Mouse (Mus musculus) heart, postnatal 0 days (tissue): ENCODE data around the gene Arntl. TPM values are rescaled to one million over a fixed set of nuclear protein-coding genes. Genes with fewer than 3 reads are reported as not detected.

Experiments
- ATAC-seq: fragments of 200-750 bp; cut with Nextera tagmentation; 2 replicates; pipeline ENCODE4 v1.8.0; 2017; ENCODE audit warnings: low read depth, moderate number of reproducible peaks, moderate library complexity; ENCODE audit not compliant: insufficient read depth
- DNase-seq: peaks from one replicate; pipeline ENCODE4 v3.0.0-alpha.2; 2016; ENCODE audit warnings: low spot score
- H3K27ac ChIP-seq: fragments of 300-500 bp; sonication (generic); 2 replicates; pipeline ENCODE4 v1.5.1; 2014; ENCODE audit warnings: low read depth, mild to moderate bottlenecking
- H3K27me3 ChIP-seq: fragments of 300-500 bp; sonication (generic); 2 replicates; pipeline ENCODE4 v1.6.1; 2014; ENCODE audit warnings: low read length, mixed read lengths; ENCODE audit not compliant: control insufficient read depth, insufficient read depth
- H3K36me3 ChIP-seq: fragments of 300-500 bp; sonication (generic); replicated peaks from 2 replicates; pipeline ENCODE4 v1.6.1; 2014; ENCODE audit warnings: low read length, mixed read lengths; ENCODE audit not compliant: control insufficient read depth, insufficient read depth
- H3K4me1 ChIP-seq: fragments of 300-500 bp; sonication (generic); 2 replicates; pipeline ENCODE4 v1.6.1; 2014; ENCODE audit warnings: antibody characterized with exemption; ENCODE audit not compliant: control insufficient read depth, insufficient read depth
- H3K4me2 ChIP-seq: fragments of 300-500 bp; sonication (generic); 2 replicates; pipeline ENCODE4 v1.6.1; 2014; ENCODE audit warnings: low read depth, mild to moderate bottlenecking, low read length, moderate library complexity
- H3K4me3 ChIP-seq: fragments of 300-500 bp; sonication (generic); 2 replicates; pipeline ENCODE4 v1.5.1; 2014; ENCODE audit warnings: low read depth, low read length
- H3K9ac ChIP-seq: fragments of 300-500 bp; sonication (generic); replicated peaks from 2 replicates; pipeline ENCODE4 v1.6.1; 2014; ENCODE audit warnings: low read depth, low read length, mixed read lengths
- H3K9me3 ChIP-seq: fragments of 300-500 bp; sonication (generic); replicated peaks from 2 replicates; pipeline ENCODE4 v1.6.1; 2016; ENCODE audit warnings: low read length; ENCODE audit not compliant: control insufficient read depth
- CTCF ChIP-seq: IDR thresholded peaks from 2 replicates; pipeline ENCODE4 v1.5.1; 2016; ENCODE audit warnings: antibody characterized with exemption, control low read depth, low read depth
- EP300 ChIP-seq: IDR thresholded peaks from 2 replicates; pipeline ENCODE4 v1.6.1; 2016; ENCODE audit warnings: antibody characterized with exemption, low read depth
- WGBS: fragments of 180-500 bp; shearing (Covaris S2); extraction: QIAGEN DNeasy Blood & Tissue Kit; methylation state at CpG from one replicate; pipeline ENCODE4 v1.1.7; 2014; 5-methylcytosine and 5-hydroxymethylcytosine counted together
- polyA plus RNA-seq: library from polyadenylated mRNA; unstranded; fragments of >200 nt; fragmentation: Nextera tagmentation; extraction: Ambion mirVana; gene quantifications from 2 replicates; pipeline ENCODE4 v1.2.1, GENCODE M21; 2015
- total RNA-seq: library from RNA; depleted of rRNA; stranded (reverse); fragments of >200 nt; gene quantifications from 2 replicates; pipeline ENCODE4 v1.2.3, GENCODE M21; 2014; ENCODE audit warnings: low replicate concordance

The Arntl gene
- total and polyA plus RNA-seq, 2 experiments from 2014 or later, result 4.6 to 9.3 TPM

DNA sequence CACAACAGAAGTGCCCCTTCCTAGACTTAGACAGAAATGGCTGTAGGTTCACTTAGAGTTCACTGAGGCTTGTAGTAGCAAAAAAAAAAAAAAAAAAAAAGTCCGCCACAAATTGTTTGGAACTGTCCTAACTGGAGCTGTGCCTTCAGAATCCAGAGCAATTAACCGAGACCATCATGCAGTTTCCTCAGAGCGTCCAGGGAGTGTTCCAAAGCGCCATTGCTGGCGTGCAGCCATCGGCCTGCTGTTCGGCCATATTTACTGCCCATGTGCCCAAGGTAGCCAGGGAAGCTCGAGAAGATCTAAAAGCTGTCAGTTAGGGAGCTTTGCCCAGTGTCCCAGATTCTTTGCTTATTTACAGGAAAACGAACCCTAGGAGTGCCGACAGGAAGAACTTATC is 63.3 kb downstream of the Arntl start:
- TF ChIP-seq CTCF (no peak), EP300 (no peak)
- no peak for ATAC-seq

GRCm38 (mm10) chr7:113270991-113271390 is 63.7 kb downstream of the Arntl start:
- WGBS, result 78% methylated on average over 2 of the region's 2 CpGs
- DNase-seq (no peak), ATAC-seq (no peak)
- no peaks in the 10 kb centered on the region for H3K9me3 ChIP-seq
- H3K4me2 ChIP-seq, result no peak overlapping the region
- H3K36me3 ChIP-seq, result no peaks in the 10 kb centered on the region
- no peak overlapping the region for H3K9ac ChIP-seq
- no peak overlapping the region for H3K4me3 ChIP-seq
- TF ChIP-seq EP300 (no peak), CTCF (no peak)
- no peak overlapping the region for H3K27ac ChIP-seq
- no peaks in the 10 kb centered on the region for H3K27me3 ChIP-seq
- peaks cover 6% of the 10 kb centered on the region for H3K4me1 ChIP-seq

More for the DNA sequence above, 63.3 kb downstream of the Arntl start:
- H3K4me1 ChIP-seq, result peaks cover 6% of the 10 kb centered on the region
- no peak overlapping the region for H3K4me3 ChIP-seq
- no peak overlapping the region for H3K27ac ChIP-seq
- H3K27me3 ChIP-seq, result no peaks in the 10 kb centered on the region
- H3K9ac ChIP-seq, result no peak overlapping the region
- no peak for DNase-seq
- H3K9me3 ChIP-seq, result no peaks in the 10 kb centered on the region
- no peaks in the 10 kb centered on the region for H3K36me3 ChIP-seq
- 58% methylated on average over 10 of the region's 10 CpGs for WGBS
- no peak overlapping the region for H3K4me2 ChIP-seq

- Histone ChIP-seq H3K27ac (no peak overlapping the region), H3K9ac (no peak overlapping the region), H3K4me2 (no peak overlapping the region), H3K4me1 (peaks cover 10% of the 10 kb centered on the region), H3K36me3 (no peaks in the 10 kb centered on the region), H3K27me3 (no peaks in the 10 kb centered on the region), H3K4me3 (no peak overlapping the region), H3K9me3 (no peaks in the 10 kb centered on the region)
- DNase-seq (no peak), ATAC-seq (no peak)
- 71% methylated on average over 5 of the region's 6 CpGs for WGBS
- no peak for TF ChIP-seq EP300
- no peak for TF ChIP-seq CTCF
Measured at GRCm38 (mm10) chr7:113272338-113272997, 65.2 kb downstream of the Arntl start.

GRCm38 (mm10) chr7:113277245-113277644 is 70.0 kb downstream of the Arntl start:
- no peak overlapping the region for H3K4me2 ChIP-seq
- no peak overlapping the region for H3K27ac ChIP-seq
- H3K9me3 ChIP-seq, result no peaks in the 10 kb centered on the region
- H3K4me3 ChIP-seq, result no peak overlapping the region
- TF ChIP-seq CTCF (no peak), EP300 (no peak)
- H3K4me1 ChIP-seq, result 0 out of 2 replicates have a peak, but pooled peaks cover 8% of the 10 kb centered on the region
- no peak overlapping the region for H3K9ac ChIP-seq
- no peak for ATAC-seq
- no peaks in the 10 kb centered on the region for H3K27me3 ChIP-seq
- DNase-seq, result no peak
- 28% methylated on average over 2 of the region's 2 CpGs for WGBS
- 0 out of 2 replicates have a peak, but pooled peaks cover 3% of the 10 kb centered on the region for H3K36me3 ChIP-seq

DNA sequence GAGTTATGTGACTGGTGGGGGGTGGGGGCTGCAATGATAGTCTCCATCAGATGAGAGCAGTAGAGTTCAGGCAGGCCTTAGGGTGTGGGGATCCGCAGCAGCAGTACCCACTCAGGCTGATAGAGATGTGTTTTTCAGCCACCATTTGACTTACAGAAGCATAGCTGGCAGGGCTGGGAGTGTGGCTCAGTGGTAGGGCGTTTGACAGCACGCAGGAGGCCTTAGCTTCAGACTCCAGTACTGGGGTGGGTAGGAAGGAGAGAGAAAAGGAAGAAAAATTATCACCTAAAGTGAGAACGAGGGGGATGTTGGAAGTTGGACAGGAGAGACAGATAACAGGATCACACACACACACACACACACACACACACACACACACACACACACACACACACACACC is 71.2 kb downstream of the Arntl start:
- ATAC-seq (no peak), DNase-seq (no peak)
- H3K27me3 ChIP-seq, result no peaks in the 10 kb centered on the region
- H3K4me2 ChIP-seq, result no peak overlapping the region
- H3K9me3 ChIP-seq, result no peaks in the 10 kb centered on the region
- H3K9ac ChIP-seq, result no peak overlapping the region
- no peak overlapping the region for H3K27ac ChIP-seq
- TF ChIP-seq CTCF (no peak), EP300 (no peak)
- 63% methylated on average over 4 of the region's 4 CpGs for WGBS
- H3K36me3 ChIP-seq, result peaks cover 15% of the 10 kb centered on the region
- no peak overlapping the region for H3K4me3 ChIP-seq
- H3K4me1 ChIP-seq, result 0 out of 2 replicates have a peak, but pooled peaks cover 8% of the 10 kb centered on the region

DNA sequence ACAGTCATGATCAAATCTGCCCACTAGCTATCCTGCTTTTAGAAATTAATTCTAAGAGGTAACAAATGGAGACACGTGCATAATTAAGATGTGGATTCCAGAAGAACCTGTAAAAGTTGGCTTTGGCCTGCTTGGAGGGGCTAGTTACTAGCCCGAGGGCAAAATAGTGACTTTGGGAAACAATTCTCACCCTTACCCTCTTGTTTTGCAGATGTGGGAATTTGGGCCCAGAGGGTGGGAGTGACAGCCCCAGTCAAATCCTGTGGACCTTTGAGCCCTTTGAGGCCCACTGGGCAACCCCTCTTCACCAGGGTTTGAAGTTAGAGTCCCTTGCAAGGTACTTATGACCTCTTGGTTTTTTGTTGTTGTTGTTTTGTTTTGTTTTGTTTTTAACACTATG is 72.0 kb downstream of the Arntl start:
- TF ChIP-seq EP300 (no peak), CTCF (no peak)
- Histone ChIP-seq H3K36me3 (peaks cover 22% of the 10 kb centered on the region), H3K27me3 (no peaks in the 10 kb centered on the region), H3K9ac (no peak overlapping the region), H3K4me3 (no peak overlapping the region), H3K4me1 (0 out of 2 replicates have a peak, but pooled peaks cover 8% of the 10 kb centered on the region), H3K9me3 (no peaks in the 10 kb centered on the region), H3K4me2 (no peak overlapping the region), H3K27ac (no peak overlapping the region)
- ATAC-seq (no peak), DNase-seq (no peak)
- 76% methylated on average over 2 of the region's 2 CpGs for WGBS
